Mouse (Mus musculus) MEL (cell line): ENCODE results near the gene Wipf3. TPM values are rescaled to one million over a fixed set of nuclear protein-coding genes. Genes with fewer than 3 reads are reported as not detected.

Experiments used
- DNase-seq: peaks from one replicate; pipeline ENCODE4 v3.0.0; 2011; ENCODE audit warnings: low read depth, low spot score
- H3K27ac ChIP-seq: 2 replicates; pipeline ENCODE4 v1.5.1; 2012; ENCODE audit warnings: low read depth, mild to moderate bottlenecking, control low read depth, low read length, moderate library complexity; ENCODE audit not compliant: control insufficient read depth
- H3K27me3 ChIP-seq, 2 experiments: fragments of 150-350 bp in 1 of 2; sonication (generic) in 1 of 2; 2 replicates each; pipeline ENCODE4 v1.6.1; 2012; ENCODE audit warnings: low read length in 2 of 2, mild to moderate bottlenecking in 2 of 2, improper control_type of control experiment in 1 of 2, moderate library complexity in 1 of 2; ENCODE audit not compliant: insufficient read depth in 2 of 2, control insufficient read depth in 1 of 2
- H3K36me3 ChIP-seq, 2 experiments: 2 replicates each; pipeline ENCODE4 v1.6.1; 2012 to 2014; ENCODE audit warnings: low read length in 2 of 2, improper control_type of control experiment in 1 of 2, inconsistent platforms in 1 of 2, mild to moderate bottlenecking in 1 of 2; ENCODE audit not compliant: insufficient read depth in 2 of 2, control insufficient read depth in 1 of 2
- H3K4me1 ChIP-seq, 2 experiments: fragments of 150-350 bp in 1 of 2; sonication (generic) in 1 of 2; 2 replicates each; pipeline ENCODE4 v1.6.1; 2012; ENCODE audit warnings: low read length in 2 of 2, improper control_type of control experiment in 1 of 2, mild to moderate bottlenecking in 1 of 2; ENCODE audit not compliant: insufficient read depth in 2 of 2, control insufficient read depth in 1 of 2
- H3K4me3 ChIP-seq, 2 experiments: fragments of 150-350 bp in 1 of 2; sonication (generic) in 1 of 2; 2 replicates each; pipeline ENCODE4 v1.5.1; 2012; ENCODE audit warnings: low read depth in 2 of 2, low read length in 2 of 2, mild to moderate bottlenecking in 2 of 2, moderate library complexity in 2 of 2, control low read depth in 1 of 2, improper control_type of control experiment in 1 of 2; ENCODE audit not compliant: control insufficient read depth in 1 of 2, insufficient read depth in 1 of 2
- H3K79me2 ChIP-seq: 2 replicates; pipeline ENCODE4 v1.6.1; 2012; ENCODE audit warnings: mild to moderate bottlenecking, low read length, moderate library complexity; ENCODE audit not compliant: control insufficient read depth, poor library complexity, insufficient read depth
- H3K9ac ChIP-seq: 2 replicates; pipeline ENCODE4 v1.6.1; 2012; ENCODE audit warnings: low read depth, mild to moderate bottlenecking, control low read depth, low read length, moderate library complexity; ENCODE audit not compliant: control insufficient read depth, poor library complexity, severe bottlenecking
- H3K9me3 ChIP-seq: fragments of 150-350 bp; sonication (generic); replicated peaks from 2 replicates; pipeline ENCODE4 v1.6.1; 2012; ENCODE audit warnings: mild to moderate bottlenecking, low read length, improper control_type of control experiment, moderate library complexity; ENCODE audit not compliant: insufficient read depth
- BHLHE40 ChIP-seq: IDR thresholded peaks from 2 replicates; pipeline ENCODE4 v1.6.1; 2012; ENCODE audit warnings: low read depth, mild to moderate bottlenecking, inconsistent platforms, low read length, improper control_type of control experiment, borderline replicate concordance
- CHD1 ChIP-seq: IDR thresholded peaks from 2 replicates; pipeline ENCODE4 v1.6.1; 2012; ENCODE audit warnings: low read depth, mild to moderate bottlenecking, inconsistent platforms, low read length, improper control_type of control experiment
- CTCF ChIP-seq, 3 experiments: IDR thresholded peaks in 2 of 3; conservative IDR thresholded peaks in 1 of 3; 2 replicates each; pipeline ENCODE4 v1.5.1; 2011 to 2012; ENCODE audit warnings: low read length in 3 of 3, low read depth in 2 of 3, mild to moderate bottlenecking in 2 of 3, improper control_type of control experiment in 1 of 3, inconsistent platforms in 1 of 3, mixed read lengths in 1 of 3, moderate library complexity in 1 of 3; ENCODE audit not compliant: control insufficient read depth in 1 of 3, insufficient read depth in 1 of 3, poor library complexity in 1 of 3, severe bottlenecking in 1 of 3
- E2F4 ChIP-seq: IDR thresholded peaks from 2 replicates; pipeline ENCODE4 v1.6.1; 2011; ENCODE audit warnings: low read depth, low read length, improper control_type of control experiment, borderline replicate concordance
- ELF1 ChIP-seq: IDR thresholded peaks from 2 replicates; pipeline ENCODE4 v1.6.1; 2014; ENCODE audit warnings: low read depth, mild to moderate bottlenecking, inconsistent platforms, low read length, improper control_type of control experiment, moderate library complexity
- EP300 ChIP-seq, 2 experiments: IDR thresholded peaks; 2 replicates each; pipeline ENCODE4 v1.6.1; 2011; ENCODE audit warnings: improper control_type of control experiment in 2 of 2, low read length in 2 of 2, low read depth in 1 of 2, mild to moderate bottlenecking in 1 of 2
- ETS1 ChIP-seq: IDR thresholded peaks from 2 replicates; pipeline ENCODE4 v1.6.1; 2012; ENCODE audit warnings: low read depth, mild to moderate bottlenecking, inconsistent platforms, low read length, improper control_type of control experiment, moderate library complexity
- GATA1 ChIP-seq: IDR thresholded peaks from 2 replicates; pipeline ENCODE4 v1.6.1; 2011; ENCODE audit warnings: low read depth, low read length, improper control_type of control experiment
- KAT2A ChIP-seq: conservative IDR thresholded peaks from 2 replicates; pipeline ENCODE4 v1.6.1; 2012; ENCODE audit warnings: low read depth, low read length, improper control_type of control experiment, inconsistent platforms
- MAFK ChIP-seq: IDR thresholded peaks from 2 replicates; pipeline ENCODE4 v1.6.1; 2011; ENCODE audit warnings: low read depth, mild to moderate bottlenecking, low read length, improper control_type of control experiment, borderline replicate concordance
- MAX ChIP-seq: IDR thresholded peaks from 2 replicates; pipeline ENCODE4 v1.6.1; 2011; ENCODE audit warnings: low read length, improper control_type of control experiment
- MAZ ChIP-seq: IDR thresholded peaks from 2 replicates; pipeline ENCODE4 v1.6.1; 2012; ENCODE audit warnings: low read depth, mild to moderate bottlenecking, inconsistent platforms, low read length, improper control_type of control experiment
- MYC ChIP-seq: IDR thresholded peaks from 2 replicates; pipeline ENCODE4 v1.6.1; 2011; ENCODE audit warnings: low read depth, mild to moderate bottlenecking, low read length, improper control_type of control experiment, moderate library complexity
- NELFE ChIP-seq: IDR thresholded peaks from 2 replicates; pipeline ENCODE4 v1.6.1; 2011; ENCODE audit warnings: low read depth, low read length, improper control_type of control experiment
- POLR2A ChIP-seq, 2 experiments: IDR thresholded peaks; 2 replicates each; pipeline ENCODE4 v1.6.1; 2011 to 2012; ENCODE audit warnings: low read length in 2 of 2, mild to moderate bottlenecking in 2 of 2, control low read depth in 1 of 2, improper control_type of control experiment in 1 of 2, low read depth in 1 of 2, moderate library complexity in 1 of 2; ENCODE audit not compliant: control insufficient read depth in 1 of 2, insufficient read depth in 1 of 2, poor library complexity in 1 of 2
- POLR2AphosphoS2 ChIP-seq: IDR thresholded peaks from 2 replicates; pipeline ENCODE4 v1.6.1; 2011; ENCODE audit warnings: low read length, improper control_type of control experiment
- POLR2AphosphoS5 ChIP-seq: IDR thresholded peaks from 2 replicates; pipeline ENCODE4 v1.6.1; 2012; ENCODE audit warnings: low read depth, borderline replicate concordance, mild to moderate bottlenecking, inconsistent platforms, low read length, moderate library complexity, mixed read lengths
- RAD21 ChIP-seq: IDR thresholded peaks from 2 replicates; pipeline ENCODE4 v1.6.1; 2011; ENCODE audit warnings: mild to moderate bottlenecking, low read depth, low read length, improper control_type of control experiment
- RCOR1 ChIP-seq: IDR thresholded peaks from 2 replicates; pipeline ENCODE4 v1.6.1; 2012; ENCODE audit warnings: low read depth, mild to moderate bottlenecking, inconsistent platforms, low read length, improper control_type of control experiment
- SMC3 ChIP-seq: IDR thresholded peaks from 2 replicates; pipeline ENCODE4 v1.6.1; 2011; ENCODE audit warnings: low read depth, low read length, improper control_type of control experiment
- TAL1 ChIP-seq: IDR thresholded peaks from 2 replicates; pipeline ENCODE4 v1.6.1; 2012; ENCODE audit warnings: mild to moderate bottlenecking, inconsistent platforms, low read length, moderate library complexity, mixed read lengths
- TBP ChIP-seq: IDR thresholded peaks from 2 replicates; pipeline ENCODE4 v1.8.0; 2011; ENCODE audit warnings: low read depth, low read length, improper control_type of control experiment
- UBTF ChIP-seq: IDR thresholded peaks from 2 replicates; pipeline ENCODE4 v1.6.1; 2012; ENCODE audit warnings: low read depth, mild to moderate bottlenecking, inconsistent platforms, low read length, improper control_type of control experiment, moderate library complexity, borderline replicate concordance; ENCODE audit not compliant: insufficient read depth
- USF1 ChIP-seq: IDR thresholded peaks from 2 replicates; pipeline ENCODE4 v1.6.1; 2014; ENCODE audit warnings: low read depth, mild to moderate bottlenecking, inconsistent platforms, low read length, improper control_type of control experiment, moderate library complexity
- USF2 ChIP-seq, 2 experiments: IDR thresholded peaks; 2 replicates each; pipeline ENCODE4 v1.6.1; 2011 to 2012; ENCODE audit warnings: improper control_type of control experiment in 2 of 2, low read length in 2 of 2, borderline replicate concordance in 1 of 2, inconsistent platforms in 1 of 2, low read depth in 1 of 2, mild to moderate bottlenecking in 1 of 2; ENCODE audit not compliant: insufficient read depth in 1 of 2
- ZC3H11A ChIP-seq: IDR thresholded peaks from 2 replicates; pipeline ENCODE4 v1.6.1; 2012; ENCODE audit warnings: low read depth, mild to moderate bottlenecking, inconsistent platforms, low read length, improper control_type of control experiment
- ZKSCAN1 ChIP-seq: IDR thresholded peaks from 2 replicates; pipeline ENCODE4 v1.6.1; 2012; ENCODE audit warnings: low read depth, mild to moderate bottlenecking, inconsistent platforms, low read length, improper control_type of control experiment, moderate library complexity
- ZMIZ1 ChIP-seq: IDR thresholded peaks from 2 replicates; pipeline ENCODE4 v1.6.1; 2012; ENCODE audit warnings: low read depth, mild to moderate bottlenecking, inconsistent platforms, low read length, improper control_type of control experiment, moderate library complexity
- ZNF384 ChIP-seq: IDR thresholded peaks from 2 replicates; pipeline ENCODE4 v1.6.1; 2012; ENCODE audit warnings: low read depth, mild to moderate bottlenecking, inconsistent platforms, low read length, improper control_type of control experiment
- polyA plus RNA-seq, 2 experiments: library from polyadenylated mRNA; stranded (reverse) in 1 of 2; unstranded in 1 of 2; fragments of >175 nt in 1 of 2; fragments of >200 nt in 1 of 2; gene quantifications; 2 replicates each; pipeline versions ENCODE4 v1.2.1 to v1.2.4; 2012; ENCODE audit warnings: low replicate concordance in 2 of 2, low read depth in 1 of 2; ENCODE audit not compliant: insufficient read length in 2 of 2, insufficient read depth in 1 of 2, missing spikeins in 1 of 2
- total RNA-seq: library from RNA; depleted of rRNA; stranded (reverse); fragments of 300-350 nt; gene quantifications from 2 replicates; pipeline ENCODE4 v1.2.3, GENCODE M21; 2012

Wipf3 gene
- total and polyA plus RNA-seq, 3 experiments = not detected

DNA sequence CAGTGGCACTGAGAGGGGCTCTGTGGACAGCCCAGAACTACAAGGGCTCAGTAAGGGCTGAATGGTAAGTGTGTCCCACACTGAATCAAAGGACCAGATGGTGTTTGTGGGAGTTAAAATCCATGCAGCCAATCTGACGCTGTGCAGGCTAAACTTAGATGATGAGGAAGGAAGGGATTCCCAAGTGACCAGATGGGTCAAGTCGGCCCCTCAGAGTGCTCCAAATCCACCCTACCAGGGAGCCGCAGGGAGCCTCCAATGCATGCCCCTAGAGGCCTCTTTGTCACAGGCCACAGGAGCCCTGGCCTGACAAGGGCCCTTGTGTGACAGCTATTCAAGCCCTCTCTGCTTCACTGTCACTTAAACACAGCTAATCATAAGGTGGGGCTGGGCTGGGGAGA lies 109.4 kb downstream of the Wipf3 start:
- H3K4me3 ChIP-seq = no peak overlapping the region
- TF ChIP-seq MAZ (no peak), CHD1 (no peak), ZMIZ1 (no peak), TAL1 (no peak), RAD21 (no peak), UBTF (no peak), RCOR1 (no peak), POLR2AphosphoS5 (no peak), E2F4 (no peak), EP300 (IDR thresholded peaks at IDR 0.05; ENCODE audit: low read depth in 1 of 2, low read length in 2 of 2) (no peak), KAT2A (no peak), POLR2AphosphoS2 (no peak), ZNF384 (no peak), ETS1 (no peak), MAX (no peak), GATA1 (no peak), ZKSCAN1 (no peak), SMC3 (no peak), ELF1 (no peak), MAFK (no peak)
- H3K27ac ChIP-seq = no peak overlapping the region
- no peaks in the 10 kb centered on the region for H3K9me3 ChIP-seq
- H3K36me3 ChIP-seq = no peaks in the 10 kb centered on the region
- no peak overlapping the region for H3K9ac ChIP-seq
- H3K4me1 ChIP-seq = no peaks in the 10 kb centered on the region
- DNase-seq = no peak
- peaks cover 0 to 4% of the 10 kb centered on the region in 2 experiments; a peak in 1 of 4 replicates for H3K27me3 ChIP-seq
- H3K79me2 ChIP-seq = no peaks in the 10 kb centered on the region

- no peak for DNase-seq
- Histone ChIP-seq H3K4me1 (no peaks in the 10 kb centered on the region), H3K27ac (no peak overlapping the region), H3K36me3 (no peaks in the 10 kb centered on the region), H3K79me2 (no peaks in the 10 kb centered on the region), H3K9ac (no peak overlapping the region), H3K9me3 (no peaks in the 10 kb centered on the region), H3K4me3 (no peak overlapping the region), H3K27me3 (peaks cover 0 to 4% of the 10 kb centered on the region in 2 experiments; a peak in 1 of 4 replicates)
- TF ChIP-seq ELF1 (no peak), ETS1 (no peak), ZKSCAN1 (no peak), MAFK (no peak), BHLHE40 (no peak), POLR2A (IDR thresholded peaks at IDR 0.05; ENCODE audit: control insufficient read depth in 1 of 2, insufficient read depth in 1 of 2, low read depth in 1 of 2, low read length in 2 of 2, poor library complexity in 1 of 2) (no peak), CTCF (IDR thresholded peaks at IDR 0.05 in 2 of 3, conservative IDR thresholded peaks at IDR 0.05 in 1 of 3; ENCODE audit: control insufficient read depth in 1 of 3, insufficient read depth in 1 of 3, low read depth in 2 of 3, low read length in 3 of 3, poor library complexity in 1 of 3, severe bottlenecking in 1 of 3) (no peak), NELFE (no peak), ZNF384 (no peak), TBP (no peak), GATA1 (no peak), TAL1 (no peak), UBTF (no peak), USF2 (IDR thresholded peaks at IDR 0.05; ENCODE audit: borderline replicate concordance in 1 of 2, insufficient read depth in 1 of 2, low read depth in 1 of 2, low read length in 2 of 2) (no peak), ZC3H11A (no peak), MYC (no peak), USF1 (no peak), POLR2AphosphoS5 (no peak)
Observed at GRCm38 (mm10) chr6:54539396-54539795, 110.0 kb downstream of the Wipf3 start.
